Mouse (Mus musculus): ENCODE measurements around the gene Slc35a3.

- TF ChIP-seq CEBPB (IDR thresholded peaks at IDR 0.05; ENCODE audit: insufficient read depth, poor library complexity, severe bottlenecking) (no peak), POLR2A (IDR thresholded peaks at IDR 0.05; ENCODE audit: insufficient read length, low read depth) (no peak), USF1 (IDR thresholded peaks at IDR 0.05; ENCODE audit: low read depth) (no peak), MAX (IDR thresholded peaks at IDR 0.05; ENCODE audit: low read depth) (no peak), MYOG (IDR thresholded peaks at IDR 0.05; ENCODE audit: control insufficient read depth in 1 of 3, insufficient read depth in 1 of 3, insufficient read length in 2 of 3, low read depth in 2 of 3) (no peak), SRF (IDR thresholded peaks at IDR 0.05; ENCODE audit: control insufficient read depth, insufficient read length, low read depth) (no peak), MYOD1 (IDR thresholded peaks at IDR 0.05; ENCODE audit: control insufficient read depth in 1 of 3, insufficient read length in 2 of 3, low read depth in 2 of 3) (no peak), TCF12 (IDR thresholded peaks at IDR 0.05; ENCODE audit: insufficient read depth, poor library complexity, severe bottlenecking) (no peak)
Measured at GRCm38 (mm10) chr3:116713031-116713430, 400 bp upstream of the Slc35a3 start.

All from myocyte (in vitro differentiated cells).